Mouse (Mus musculus): ENCODE results near the gene Eef1akmt3. TPM values are rescaled to one million over a fixed set of nuclear protein-coding genes. Genes with fewer than 3 reads are reported as not detected.

Gene Eef1akmt3
- polyA plus RNA-seq, 1 experiment = 0.34 TPM

GRCm38 (mm10) chr10:127037641-127038040 is 3.7 kb downstream of the Eef1akmt3 start:
- TF ChIP-seq POLR2A (IDR thresholded peaks at IDR 0.05; ENCODE audit: borderline replicate concordance, low read depth, low read length) (no peak), CTCF (IDR thresholded peaks at IDR 0.05; ENCODE audit: low read depth, low read length) (no peak)
- Histone ChIP-seq H3K4me3 (ENCODE audit: insufficient read depth, low read length) (no peak overlapping the region), H3K4me1 (ENCODE audit: control insufficient read depth, insufficient read depth, low read length) (peaks cover 3% of the 10 kb centered on the region; the same call in 1 of the 2 replicates), H3K27ac (ENCODE audit: insufficient read depth, low read depth, low read length) (no peak overlapping the region)

GRCm38 (mm10) chr10:127036273-127036672 is 5.0 kb downstream of the Eef1akmt3 start:
- Histone ChIP-seq H3K27ac (ENCODE audit: insufficient read depth, low read depth, low read length) (no peak overlapping the region), H3K4me3 (ENCODE audit: insufficient read depth, low read length) (no peak overlapping the region), H3K4me1 (ENCODE audit: control insufficient read depth, insufficient read depth, low read length) (no peaks in the 10 kb centered on the region)
- TF ChIP-seq CTCF (IDR thresholded peaks at IDR 0.05; ENCODE audit: low read depth, low read length) (no peak), POLR2A (IDR thresholded peaks at IDR 0.05; ENCODE audit: borderline replicate concordance, low read depth, low read length) (no peak)

GRCm38 (mm10) chr10:127033301-127033741 is 8.0 kb downstream of the Eef1akmt3 start:
- no peak overlapping the region for H3K27ac ChIP-seq (ENCODE audit: insufficient read depth, low read depth, low read length)
- H3K4me3 ChIP-seq (ENCODE audit: insufficient read depth, low read length) = no peak overlapping the region
- no peaks in the 10 kb centered on the region for H3K4me1 ChIP-seq (ENCODE audit: control insufficient read depth, insufficient read depth, low read length)
- TF ChIP-seq CTCF (IDR thresholded peaks at IDR 0.05; ENCODE audit: low read depth, low read length) = no peak

- peak within 1 kb of the TSS; percentile 95 for H3K4me3 ChIP-seq (ENCODE audit: insufficient read depth, low read length)
- no peaks in the 10 kb centered on the region for H3K4me1 ChIP-seq (ENCODE audit: control insufficient read depth, insufficient read depth, low read length)
- H3K27ac ChIP-seq (ENCODE audit: insufficient read depth, low read depth, low read length) = peak within 1 kb of the TSS; percentile 52
- TF ChIP-seq CTCF (IDR thresholded peaks at IDR 0.05; ENCODE audit: low read depth, low read length) = peak; percentile 86
- TF ChIP-seq POLR2A (IDR thresholded peaks at IDR 0.05; ENCODE audit: borderline replicate concordance, low read depth, low read length) = no peak; the same call in 1 of the 2 replicates
Measured at GRCm38 (mm10) chr10:127030336-127031296, 10.7 kb downstream of the Eef1akmt3 start, which contains the start of gene Tsfm. TSS of gene Tsfm (minus strand) at chr10:127030840.

- no peak for TF ChIP-seq POLR2A (IDR thresholded peaks at IDR 0.05; ENCODE audit: borderline replicate concordance, low read depth, low read length)
- TF ChIP-seq CTCF (IDR thresholded peaks at IDR 0.05; ENCODE audit: low read depth, low read length) = no peak
- no peaks in the 10 kb centered on the region for H3K4me1 ChIP-seq (ENCODE audit: control insufficient read depth, insufficient read depth, low read length)
- H3K4me3 ChIP-seq (ENCODE audit: insufficient read depth, low read length) = no peak overlapping the region
- no peak overlapping the region for H3K27ac ChIP-seq (ENCODE audit: insufficient read depth, low read depth, low read length)
Measured at GRCm38 (mm10) chr10:127018422-127018821, 22.9 kb downstream of the Eef1akmt3 start.

- TF ChIP-seq POLR2A (IDR thresholded peaks at IDR 0.05; ENCODE audit: borderline replicate concordance, low read depth, low read length) (no peak), CTCF (IDR thresholded peaks at IDR 0.05; ENCODE audit: low read depth, low read length) (no peak)
Measured at GRCm38 (mm10) chr10:127017071-127017470, 24.2 kb downstream of the Eef1akmt3 start.

GRCm38 (mm10) chr10:127016488-127016887 is 24.8 kb downstream of the Eef1akmt3 start:
- TF ChIP-seq CTCF (IDR thresholded peaks at IDR 0.05; ENCODE audit: low read depth, low read length) = no peak
- TF ChIP-seq POLR2A (IDR thresholded peaks at IDR 0.05; ENCODE audit: borderline replicate concordance, low read depth, low read length) = no peak
- H3K4me3 ChIP-seq (ENCODE audit: insufficient read depth, low read length) = no peak overlapping the region
- H3K27ac ChIP-seq (ENCODE audit: insufficient read depth, low read depth, low read length) = no peak overlapping the region

More at GRCm38 (mm10) chr10:127017071-127017470, 24.2 kb downstream of the Eef1akmt3 start:
- Histone ChIP-seq H3K4me1 (ENCODE audit: control insufficient read depth, insufficient read depth, low read length) (no peaks in the 10 kb centered on the region), H3K27ac (ENCODE audit: insufficient read depth, low read depth, low read length) (no peak overlapping the region), H3K4me3 (ENCODE audit: insufficient read depth, low read length) (no peak overlapping the region)

GRCm38 (mm10) chr10:127003806-127004205 is 37.5 kb downstream of the Eef1akmt3 start:
- Histone ChIP-seq H3K4me1 (ENCODE audit: control insufficient read depth, insufficient read depth, low read length) (no peaks in the 10 kb centered on the region), H3K4me3 (ENCODE audit: insufficient read depth, low read length) (no peak overlapping the region), H3K27ac (ENCODE audit: insufficient read depth, low read depth, low read length) (no peak overlapping the region)
- TF ChIP-seq POLR2A (IDR thresholded peaks at IDR 0.05; ENCODE audit: borderline replicate concordance, low read depth, low read length) = no peak
- no peak for TF ChIP-seq CTCF (IDR thresholded peaks at IDR 0.05; ENCODE audit: low read depth, low read length)

More at GRCm38 (mm10) chr10:127016488-127016887, 24.8 kb downstream of the Eef1akmt3 start:
- no peaks in the 10 kb centered on the region for H3K4me1 ChIP-seq (ENCODE audit: control insufficient read depth, insufficient read depth, low read length)

GRCm38 (mm10) chr10:127003334-127003733 is 38.0 kb downstream of the Eef1akmt3 start:
- no peak for TF ChIP-seq POLR2A (IDR thresholded peaks at IDR 0.05; ENCODE audit: borderline replicate concordance, low read depth, low read length)
- no peak for TF ChIP-seq CTCF (IDR thresholded peaks at IDR 0.05; ENCODE audit: low read depth, low read length)
- Histone ChIP-seq H3K4me3 (ENCODE audit: insufficient read depth, low read length) (no peak overlapping the region), H3K27ac (ENCODE audit: insufficient read depth, low read depth, low read length) (no peak overlapping the region), H3K4me1 (ENCODE audit: control insufficient read depth, insufficient read depth, low read length) (no peaks in the 10 kb centered on the region)

GRCm38 (mm10) chr10:127002765-127003164 is 38.5 kb downstream of the Eef1akmt3 start:
- Histone ChIP-seq H3K4me3 (ENCODE audit: insufficient read depth, low read length) (no peak overlapping the region), H3K27ac (ENCODE audit: insufficient read depth, low read depth, low read length) (no peak overlapping the region), H3K4me1 (ENCODE audit: control insufficient read depth, insufficient read depth, low read length) (no peaks in the 10 kb centered on the region)
- no peak for TF ChIP-seq CTCF (IDR thresholded peaks at IDR 0.05; ENCODE audit: low read depth, low read length)
- TF ChIP-seq POLR2A (IDR thresholded peaks at IDR 0.05; ENCODE audit: borderline replicate concordance, low read depth, low read length) = no peak
